Mouse (Mus musculus): Measurements from ENCODE around the gene Gm26741.
A peak's percentile ranks its signal among the peaks of the same experiment; 100 is the strongest.
"Not testable (repeated sequence)": the region's sequence is repeated elsewhere in the genome, so short reads cannot be mapped to it uniquely, and the experiment has no call there.

The Gm26741 gene

DNA sequence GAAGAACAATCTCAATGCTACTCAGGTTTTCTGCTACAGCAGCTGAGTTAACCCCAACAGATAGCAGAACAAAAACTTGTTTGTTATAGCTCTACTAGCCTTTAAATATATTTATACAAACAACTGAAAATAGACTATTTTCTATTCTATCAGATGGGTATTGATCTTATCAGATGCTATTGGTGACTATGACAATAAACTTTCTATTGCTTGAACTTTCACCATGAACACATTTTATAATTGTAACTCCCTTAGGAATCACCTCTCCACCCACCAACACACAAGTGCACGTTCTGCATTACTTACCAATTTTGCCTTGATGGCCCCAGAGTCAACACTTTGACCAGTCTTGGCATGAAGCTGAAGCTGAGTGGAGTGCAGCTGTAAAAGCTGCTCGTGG lies at the start of gene Gm26741:
Gene Gm26741 (plus strand): TSS at position 301 of the 400 bp plus-strand sequence.
- no peak for DNase-seq

DNA sequence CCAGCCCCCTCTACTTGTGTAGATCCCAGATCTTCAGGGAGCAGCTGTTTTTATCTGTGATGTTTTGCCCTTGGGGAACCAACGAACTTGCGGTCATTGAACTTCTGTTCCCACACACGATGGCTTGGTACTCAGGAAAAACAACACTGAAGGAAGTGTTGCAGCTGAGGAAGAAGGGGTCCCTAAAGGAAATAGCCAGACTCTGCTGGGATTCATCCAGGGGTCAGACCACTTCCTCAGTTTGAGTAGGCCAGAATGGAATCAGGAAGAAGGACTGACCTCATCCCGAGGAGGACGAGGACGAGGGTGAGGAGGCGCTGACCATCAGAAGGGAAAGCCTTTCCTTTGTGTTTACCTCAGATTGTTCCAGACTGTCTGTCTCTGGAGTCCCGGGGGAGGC lies 49.4 kb upstream of the Gm26741 start:
- DNase-seq, result no peak

DNA sequence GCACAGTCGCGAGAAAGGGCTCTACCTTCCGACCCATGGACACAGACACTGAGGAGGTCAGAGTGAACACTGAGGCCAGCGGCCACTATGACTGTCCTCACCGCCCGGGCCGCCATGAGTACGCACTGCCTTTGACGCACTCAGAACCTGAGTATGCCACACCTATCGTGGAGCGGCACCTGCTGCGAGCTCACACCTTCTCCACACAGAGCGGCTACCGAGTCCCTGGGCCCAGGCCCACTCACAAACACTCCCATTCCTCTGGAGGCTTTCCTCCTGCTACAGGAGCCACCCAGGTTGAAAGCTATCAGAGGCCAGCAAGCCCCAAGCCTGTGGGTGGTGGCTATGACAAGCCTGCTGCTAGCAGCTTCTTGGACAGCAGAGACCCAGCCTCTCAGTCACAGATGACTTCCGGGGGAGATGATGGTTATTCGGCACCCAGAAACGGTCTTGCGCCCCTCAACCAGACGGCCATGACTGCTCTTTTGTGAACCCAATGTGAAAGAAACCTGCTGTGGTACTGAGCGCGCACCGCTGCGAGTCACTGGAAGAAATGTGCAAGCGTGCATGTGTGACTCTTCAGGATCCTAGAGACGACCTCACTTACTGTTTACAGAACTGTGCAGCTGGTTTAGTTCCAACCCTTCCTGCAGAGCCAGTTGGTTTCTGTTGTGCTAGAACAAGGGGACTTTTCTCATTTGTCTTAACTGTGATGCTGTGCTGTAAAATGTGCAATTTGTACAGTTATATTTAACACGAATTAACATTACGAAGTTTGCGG lies 38.9 kb upstream of the Gm26741 start:
- no peak for DNase-seq

DNA sequence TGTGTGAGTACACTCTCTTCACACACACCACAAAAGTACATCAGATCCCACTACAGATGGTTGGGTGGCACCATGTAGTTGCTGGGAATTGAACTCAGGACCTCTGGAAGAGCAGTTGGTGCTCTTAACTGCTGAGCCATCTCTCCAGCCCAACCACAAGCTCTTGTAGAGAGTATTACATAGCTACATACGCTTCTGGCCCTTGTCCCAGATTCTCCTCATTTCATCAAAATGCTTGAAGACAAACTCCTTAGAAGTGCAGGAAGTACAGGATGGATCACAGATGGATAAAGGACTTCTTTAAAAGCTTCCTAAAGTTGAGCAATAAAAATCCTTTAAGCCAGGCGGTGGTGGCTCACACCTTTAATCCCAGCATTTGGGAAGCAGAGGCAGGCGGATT lies 36.6 kb upstream of the Gm26741 start:
- no peak for DNase-seq

DNA sequence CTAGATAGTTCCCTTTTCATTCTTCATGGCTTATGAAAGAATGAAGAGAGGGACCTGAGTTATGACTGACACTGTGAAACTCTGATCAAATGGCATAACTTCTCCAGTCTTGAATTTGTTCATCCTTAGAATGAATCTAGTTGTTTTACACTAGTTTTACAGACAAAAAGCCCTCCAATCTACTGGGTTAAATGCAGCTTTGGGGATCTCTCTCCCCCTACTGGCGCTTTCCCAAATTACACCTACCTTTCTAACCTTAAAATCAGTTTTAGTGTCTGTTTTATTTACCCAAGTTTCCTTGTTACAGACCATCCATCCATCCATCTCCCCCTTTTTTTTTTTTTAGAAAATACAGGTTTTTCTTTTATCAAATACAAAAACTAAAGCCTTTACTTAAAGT lies 27.6 kb upstream of the Gm26741 start:
- DNase-seq, result peak; percentile 34

DNA sequence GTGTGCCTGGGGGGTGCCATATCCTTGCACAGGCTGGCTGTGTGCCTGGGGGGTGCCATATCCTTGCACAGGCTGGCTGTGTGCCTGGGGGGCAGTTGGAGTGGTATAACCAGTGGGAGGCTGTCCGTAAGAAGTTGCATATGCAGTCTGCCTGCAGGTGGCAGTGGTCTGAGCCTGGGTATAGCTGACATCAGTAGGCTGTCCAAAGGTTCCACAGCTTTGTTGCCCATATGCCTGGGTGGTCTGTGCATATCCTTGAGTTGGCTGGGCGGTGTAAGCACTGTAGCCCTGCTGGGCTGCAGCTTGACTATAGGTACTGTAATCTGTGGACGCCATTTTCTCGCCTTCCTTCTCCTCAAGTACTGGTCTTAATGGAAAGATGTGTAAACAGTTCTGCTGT lies 15.2 kb upstream of the Gm26741 start:
- DNase-seq, result not testable (repeated sequence)

DNA sequence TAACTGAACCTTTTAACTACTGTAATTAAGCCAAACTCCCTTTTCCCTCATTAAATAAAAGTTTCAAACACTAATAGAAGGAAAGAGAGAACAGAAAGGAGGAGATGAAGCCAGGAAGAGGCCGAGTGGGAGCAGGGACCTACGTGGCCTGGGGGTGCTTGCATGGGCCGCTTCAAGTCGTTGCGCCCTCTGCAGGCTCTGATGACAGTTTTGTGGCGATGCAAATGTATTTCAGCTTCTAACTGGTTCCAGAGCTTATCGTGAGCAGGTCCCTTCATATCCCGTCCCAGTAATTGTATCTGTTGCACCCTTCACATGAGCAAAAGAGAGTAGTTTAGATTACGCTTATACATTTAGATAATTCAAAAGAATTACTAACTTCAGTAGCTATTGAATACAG lies 5.4 kb upstream of the Gm26741 start:
- no peak for DNase-seq

DNA sequence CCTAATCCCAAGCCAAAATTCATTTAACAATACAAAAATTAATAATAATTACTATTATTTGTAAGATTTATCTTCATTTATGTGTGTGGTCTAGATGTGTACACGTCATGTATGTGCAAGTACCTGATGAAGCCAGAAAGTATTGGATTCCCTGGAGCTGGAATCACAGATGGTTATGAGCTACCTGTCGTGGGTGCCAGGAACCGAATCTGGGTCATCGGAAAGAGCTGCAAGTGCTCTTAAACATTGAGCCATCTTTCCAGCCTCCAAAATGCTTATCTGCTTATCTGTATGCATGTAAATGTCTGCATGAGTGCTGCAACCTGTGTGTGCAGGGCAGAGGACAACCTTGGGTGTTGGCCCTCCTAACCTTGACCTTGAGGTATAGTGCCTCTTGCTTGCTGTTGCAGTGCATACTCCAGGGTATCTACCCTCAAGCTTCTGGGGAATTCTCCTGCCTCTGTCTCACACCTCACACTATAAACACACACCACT lies 1.7 kb downstream of the Gm26741 start:
- no peak for DNase-seq

- no peak for DNase-seq
Measured at GRCm38 (mm10) chr10:52360862-52361609, 2.5 kb downstream of the Gm26741 start.

DNA sequence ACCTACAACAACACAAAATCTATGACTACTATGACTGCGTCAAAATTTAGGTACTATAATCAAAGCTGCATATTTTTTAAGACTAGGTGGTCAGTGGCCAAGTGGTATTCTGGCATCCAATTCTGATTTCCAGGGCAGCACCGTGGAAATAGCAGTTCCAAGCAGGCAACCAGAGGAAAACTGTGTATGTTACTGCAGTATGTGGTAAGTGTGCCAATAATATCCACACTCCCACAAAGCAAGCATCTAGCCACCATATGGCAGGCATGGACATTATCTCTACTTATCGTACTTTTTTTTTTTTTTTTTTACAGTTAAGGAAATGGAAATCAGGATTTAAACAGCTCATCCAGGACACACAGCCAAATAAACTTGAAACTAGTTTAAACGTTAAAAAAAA lies 9.8 kb downstream of the Gm26741 start:
- DNase-seq, result no peak

DNA sequence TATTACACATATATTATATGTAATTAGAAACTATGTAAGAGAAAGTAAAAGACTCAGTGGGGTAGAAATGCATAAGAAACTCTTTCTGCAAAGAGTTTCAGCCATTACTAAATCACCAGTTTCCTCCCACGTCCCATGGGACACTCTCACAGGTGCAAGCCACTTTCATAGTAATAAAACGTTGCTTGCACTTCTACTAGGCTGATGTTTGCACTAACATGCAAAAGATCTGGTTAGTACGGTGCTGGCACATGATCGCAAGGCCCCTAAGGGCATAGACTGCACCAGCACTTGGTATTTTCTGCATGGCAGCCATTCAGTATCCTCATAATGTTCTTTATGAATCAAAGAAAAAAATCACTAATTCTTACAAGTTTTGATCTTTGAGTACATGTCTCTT lies 15.3 kb downstream of the Gm26741 start:
- no peak for DNase-seq

GRCm38 (mm10) chr10:52374651-52375050 lies 16.1 kb downstream of the Gm26741 start:
- no peak for DNase-seq

DNA sequence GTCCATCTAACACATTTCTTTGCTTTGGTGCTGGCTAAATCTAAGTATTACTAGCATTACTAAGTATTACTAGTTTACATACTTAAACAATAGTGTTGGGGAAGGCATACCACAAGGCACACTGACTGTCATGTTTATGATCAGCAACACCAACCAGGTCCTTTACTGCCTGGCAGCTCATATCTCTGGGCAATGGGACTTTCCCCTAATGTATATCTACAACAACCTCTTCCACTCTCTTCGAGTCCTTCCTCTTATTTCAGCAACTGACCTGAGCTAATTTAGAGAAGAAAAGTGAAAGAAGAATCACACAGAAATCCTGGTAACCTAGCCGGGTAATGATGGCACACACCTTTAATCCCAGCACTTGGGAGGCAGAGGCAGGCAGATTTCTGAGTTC lies 17.9 kb downstream of the Gm26741 start:
- no peak for DNase-seq

- DNase-seq, result no peak
Measured at GRCm38 (mm10) chr10:52377813-52378212, 19.2 kb downstream of the Gm26741 start.

DNA sequence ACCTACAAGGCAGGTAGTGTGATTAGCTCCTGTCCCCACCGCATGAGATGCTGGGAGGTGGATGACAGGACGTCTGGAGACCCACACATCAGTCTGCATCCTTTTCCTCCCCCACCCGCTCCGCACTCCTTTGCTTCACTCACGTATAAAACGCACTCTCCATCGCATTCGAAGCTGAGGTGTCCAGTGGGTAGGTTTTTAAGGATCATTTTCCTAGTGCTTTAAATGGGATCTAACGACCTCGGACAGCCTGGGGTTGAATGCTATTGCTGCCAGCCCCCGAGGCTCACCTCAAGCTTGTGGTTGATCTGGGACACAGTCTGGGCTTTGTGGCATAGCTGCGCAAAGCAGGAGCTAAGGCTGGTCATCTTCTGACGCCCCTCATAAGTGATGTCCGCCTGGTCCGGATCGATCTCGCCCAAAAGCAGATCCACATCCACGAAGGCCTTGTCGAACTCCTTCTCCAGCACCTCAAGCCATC lies 22.8 kb downstream of the Gm26741 start:
- DNase-seq, result peak; percentile 48

GRCm38 (mm10) chr10:52381845-52382591 lies 23.5 kb downstream of the Gm26741 start, which contains the start of gene Gopc:
TSS of gene Gopc (minus strand) at chr10:52382124.
- DNase-seq, result peak; percentile 99

GRCm38 (mm10) chr10:52383022-52383421 lies 24.5 kb downstream of the Gm26741 start:
- DNase-seq, result no peak

GRCm38 (mm10) chr10:52383522-52383921 lies 25.0 kb downstream of the Gm26741 start:
- no peak for DNase-seq

DNA sequence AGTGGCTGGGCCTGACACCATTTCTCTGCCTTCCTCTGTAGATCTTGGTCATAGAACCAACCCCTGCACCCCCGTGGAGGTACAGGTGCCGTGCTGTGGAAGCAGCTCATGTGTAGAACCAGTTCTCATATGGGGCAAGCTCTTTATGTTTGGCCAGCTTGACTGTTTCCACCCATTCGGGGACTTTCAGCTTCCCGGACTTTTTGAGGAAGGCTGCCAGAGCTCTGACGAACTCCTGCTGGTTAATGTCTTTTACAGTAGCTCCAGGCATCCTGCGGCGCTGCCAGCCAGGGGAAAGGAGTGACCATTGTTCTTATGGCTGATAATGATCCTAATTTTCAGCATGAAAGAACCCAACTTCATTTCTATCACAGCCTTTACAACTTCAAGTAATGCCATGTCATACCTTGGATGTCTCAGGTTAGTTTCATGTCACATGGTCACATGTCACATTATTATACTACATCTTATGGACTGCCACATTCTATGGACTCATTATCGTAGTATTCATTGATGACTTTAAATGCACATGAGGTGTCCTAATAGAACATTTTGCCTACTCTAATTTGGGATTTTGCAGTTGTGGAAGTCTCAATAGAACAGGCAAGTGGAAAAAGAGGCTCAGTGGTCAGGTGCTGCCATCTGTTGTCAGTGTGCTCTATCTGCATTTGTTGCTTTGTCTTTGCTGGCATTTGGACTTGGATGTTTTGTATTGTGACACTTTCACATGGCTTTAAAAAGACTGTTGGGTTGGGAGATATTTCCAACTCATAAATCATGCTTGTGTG lies 26.4 kb downstream of the Gm26741 start:
- DNase-seq, result peak; percentile 36

- no peak for DNase-seq
Measured at GRCm38 (mm10) chr10:52387192-52387591, 28.6 kb downstream of the Gm26741 start.

GRCm38 (mm10) chr10:52388922-52389430 lies 30.4 kb downstream of the Gm26741 start, which contains the start of gene Nepn:
TSS of gene Nepn (plus strand) at chr10:52388972.
- no peak for DNase-seq

- no peak for DNase-seq
Measured at GRCm38 (mm10) chr10:52389438-52389837, 30.9 kb downstream of the Gm26741 start.
